In genomic region chr1:55227376-55227775, GRCm38 (mm10) we compare ENCODE assay signal across 17 mouse cellular contexts. TPM values are rescaled to one million over a fixed set of nuclear protein-coding genes. Genes with fewer than 3 reads are reported as not detected.
DNase-seq lines count a peak whose midpoint lies in the region; ATAC-seq and TF ChIP-seq lines count a peak whose summit lies in the region.
"Had no signal": no experiment of that assay in that cellular context is flagged by ENCODE, and none has a peak within 500 bp of the region (broad histone marks: within the 10 kb centered on the region; RNA-seq: fewer than 3 reads in every experiment).

No protein-coding gene starts in this region.

- no peak for DNase-seq in heart, adult 2 months
- DNase-seq in heart, postnatal 25 days (ENCODE audit: low spot score): no peak
- DNase-seq in lung, postnatal 14 days: no peak
- peak; percentile 9 for DNase-seq in embryonic facial prominence, embryonic 10.5 days (ENCODE audit: low spot score)
- no peak for DNase-seq in left cerebral cortex, adult 9 months (ENCODE audit: low spot score in 2 of 2)
- DNase-seq: cerebellum, postnatal 10 days; kidney, adult 9 months; kidney, postnatal 36 days; liver had no signal

- H3K79me2 ChIP-seq in heart, adult 2 months (replicated peaks; ENCODE audit: control insufficient read depth, insufficient read depth, low read length): no peaks in the 10 kb centered on the region
- peaks cover 39% of the 10 kb centered on the region for H3K79me2 ChIP-seq in myocyte (ENCODE audit: control insufficient read depth, insufficient read depth)

- H3K27ac ChIP-seq in heart, adult 2 months: peak overlapping the region; percentile 85
- H3K27ac ChIP-seq in lung, embryonic 16.5 days (ENCODE audit: low read length): no peak overlapping the region
- no peak overlapping the region for H3K27ac ChIP-seq in embryonic facial prominence, embryonic 10.5 days (replicated peaks)
- H3K27ac ChIP-seq: macrophage had no signal

- ATAC-seq in lung, embryonic 16.5 days (ENCODE audit: low read depth): no peak
- ATAC-seq: forebrain, embryonic 16.5 days had no signal

- peak overlapping the region; percentile 7; the same call in 1 of the 2 replicates for H3K4me2 ChIP-seq in lung, embryonic 16.5 days (ENCODE audit: low read depth, low read length)
- peak overlapping the region; percentile 89 for H3K4me2 ChIP-seq in myocyte (ENCODE audit: low read depth)

- TF ChIP-seq CTCF in heart, adult 2 months (IDR thresholded peaks at IDR 0.05): no peak

- TF ChIP-seq EP300 in heart, adult 2 months (IDR thresholded peaks at IDR 0.05; ENCODE audit: insufficient read depth, low read depth, low read length): no peak

- no peaks in the 10 kb centered on the region for H3K36me3 ChIP-seq in heart, adult 2 months (ENCODE audit: control insufficient read depth, insufficient read depth, low read length)
- H3K36me3 ChIP-seq in lung, embryonic 16.5 days (ENCODE audit: control insufficient read depth, insufficient read depth, low read length): no peaks in the 10 kb centered on the region
- H3K36me3 ChIP-seq in embryonic facial prominence, embryonic 10.5 days (replicated peaks): no peaks in the 10 kb centered on the region
- no peaks in the 10 kb centered on the region for H3K36me3 ChIP-seq in myocyte (ENCODE audit: control insufficient read depth, insufficient read depth)
- H3K36me3 ChIP-seq: heart, embryonic 15.5 days; midbrain, embryonic 10.5 days; stomach, embryonic 15.5 days had no signal

- H3K4me3 ChIP-seq in heart, adult 2 months: no peak overlapping the region
- H3K4me3 ChIP-seq in lung, embryonic 16.5 days (ENCODE audit: low read length): no peak overlapping the region
- no peak overlapping the region for H3K4me3 ChIP-seq in embryonic facial prominence, embryonic 10.5 days
- H3K4me3 ChIP-seq in myocyte: peak overlapping the region; percentile 85

- 43% methylated on average over 1 of the region's 1 CpGs for WGBS in heart, adult 2 months
- 29% methylated on average over 1 of the region's 1 CpGs for WGBS in lung, embryonic 16.5 days
- 27% methylated on average over 1 of the region's 1 CpGs for WGBS in embryonic facial prominence, embryonic 10.5 days

- no peaks in the 10 kb centered on the region for H3K9me3 ChIP-seq in lung, embryonic 16.5 days (ENCODE audit: control insufficient read depth, low read length)
- H3K9me3 ChIP-seq in embryonic facial prominence, embryonic 10.5 days: no peaks in the 10 kb centered on the region
- H3K9me3 ChIP-seq: heart, embryonic 15.5 days; midbrain, embryonic 10.5 days; stomach, embryonic 15.5 days had no signal

- no peaks in the 10 kb centered on the region for H3K27me3 ChIP-seq in heart, adult 2 months (ENCODE audit: control insufficient read depth, insufficient read depth, low read length)
- no peaks in the 10 kb centered on the region for H3K27me3 ChIP-seq in lung, embryonic 16.5 days (ENCODE audit: control insufficient read depth, insufficient read depth, low read depth, low read length)
- no peaks in the 10 kb centered on the region for H3K27me3 ChIP-seq in embryonic facial prominence, embryonic 10.5 days (replicated peaks; ENCODE audit: low read depth, poor library complexity, severe bottlenecking)
- no peaks in the 10 kb centered on the region for H3K27me3 ChIP-seq in myocyte (ENCODE audit: control insufficient read depth, insufficient read depth, insufficient read length)
- H3K27me3 ChIP-seq: heart, embryonic 15.5 days; Patski; stomach, embryonic 15.5 days had no signal

- H3K4me1 ChIP-seq in heart, adult 2 months (ENCODE audit: control insufficient read depth, insufficient read depth, low read length): peaks cover under 1% of the 10 kb centered on the region
- peaks cover 10% of the 10 kb centered on the region for H3K4me1 ChIP-seq in lung, embryonic 16.5 days (replicated peaks; ENCODE audit: control insufficient read depth, insufficient read depth, low read length)
- H3K4me1 ChIP-seq in embryonic facial prominence, embryonic 10.5 days: peaks cover 28% of the 10 kb centered on the region
- H3K4me1 ChIP-seq: stomach, embryonic 15.5 days had no signal

- intact Hi-C loops in heart, adult 2 months (cut with DNase I): loop anchor here (5.0 kb wide), 1 partner anchor 200 kb away; the partner anchor contains the start of gene Sf3b1
- intact Hi-C loops in heart, postnatal 25 days (cut with DNase I): no loop called here

- no peak for TF ChIP-seq POLR2A in heart, adult 2 months (IDR thresholded peaks at IDR 0.05; ENCODE audit: insufficient read depth, low read depth, low read length)
- no peak for TF ChIP-seq POLR2A in myocyte (IDR thresholded peaks at IDR 0.05; ENCODE audit: insufficient read length, low read depth)

- no peak overlapping the region for H3K9ac ChIP-seq in heart, adult 2 months (ENCODE audit: low read depth, low read length)
- no peak overlapping the region for H3K9ac ChIP-seq in lung, embryonic 16.5 days (ENCODE audit: low read length)
- H3K9ac ChIP-seq: stomach, embryonic 15.5 days had no signal

- H3ac ChIP-seq in myocyte (ENCODE audit: control insufficient read depth, insufficient read length): no peak overlapping the region

TF ChIP-seq in myocyte, 11 proteins besides CTCF, POLR2A, EP300 and RAD21:
- TF ChIP-seq POLR2AphosphoS2 (IDR thresholded peaks at IDR 0.05; ENCODE audit: insufficient read length, low read depth) (no peak), TCF3 (IDR thresholded peaks at IDR 0.05; ENCODE audit: insufficient read length, low read depth) (no peak)

RNA-seq across cellular contexts. Expression of gene Rftn2, which starts 0.8 kb away (rescaled TPM):
- 10 to 100 TPM; 12.1 to 12.8 TPM for total RNA-seq in heart, adult 2 months (2021)
- 2.7 and 6.4 TPM in 2 replicates for polyA plus RNA-seq in heart, adult 2 months (2012; rRNA removed)
- total RNA-seq in heart, postnatal 25 days (2021): 10 to 100 TPM; 14.2 to 14.4 TPM
- polyA plus RNA-seq in lung, embryonic 16.5 days (2015; fragmentation: Nextera tagmentation; extraction: Ambion mirVana): 14.1 and 14.6 TPM in 2 replicates
- 10.6 and 13.6 TPM in 2 replicates for polyA plus RNA-seq in embryonic facial prominence, embryonic 10.5 days (2016; fragmentation: Nextera tagmentation; extraction: Ambion mirVana)
- 41.0 TPM for polyA plus RNA-seq in myocyte (2012; fragmentation: generic; extraction: Trizol)

RNA-seq across cellular contexts. Expression of gene Mars2, which starts 9.6 kb away (rescaled TPM):
- total RNA-seq in heart, adult 2 months (2021): 1 to 10 TPM; 5.0 to 5.3 TPM
- 2.0 and 3.6 TPM in 2 replicates for polyA plus RNA-seq in heart, adult 2 months (2012; rRNA removed)
- total RNA-seq in heart, postnatal 25 days (2021): 1 to 10 TPM; 5.3 to 5.4 TPM
- 2.4 TPM in 2 replicates for polyA plus RNA-seq in lung, embryonic 16.5 days (2015; fragmentation: Nextera tagmentation; extraction: Ambion mirVana)
- polyA plus RNA-seq in embryonic facial prominence, embryonic 10.5 days (2016; fragmentation: Nextera tagmentation; extraction: Ambion mirVana): 3.2 and 3.4 TPM in 2 replicates
- 2.2 TPM for polyA plus RNA-seq in myocyte (2012; fragmentation: generic; extraction: Trizol)
